Mouse (Mus musculus) intestine, embryonic 15.5 days (tissue): ENCODE measurements around the gene Plppr2. TPM values are rescaled to one million over a fixed set of nuclear protein-coding genes. Genes with fewer than 3 reads are reported as not detected.
A peak's percentile ranks its signal among the peaks of the same experiment; 100 is the strongest.

Source experiments
- ATAC-seq: fragments of 200-750 bp; cut with Nextera tagmentation; 2 replicates; pipeline ENCODE4 v1.8.0; 2017; ENCODE audit warnings: moderate TSS enrichment, moderate library complexity
- H3K27ac ChIP-seq: fragments of 300-500 bp; sonication (generic); 2 replicates; pipeline ENCODE4 v1.5.1; 2015; ENCODE audit warnings: mild to moderate bottlenecking, inconsistent platforms
- H3K27me3 ChIP-seq: fragments of 300-500 bp; sonication (generic); replicated peaks from 2 replicates; pipeline ENCODE4 v1.6.1; 2015; ENCODE audit warnings: inconsistent platforms
- H3K36me3 ChIP-seq: fragments of 300-500 bp; sonication (generic); 2 replicates; pipeline ENCODE4 v1.6.1; 2015; ENCODE audit warnings: inconsistent platforms
- H3K4me1 ChIP-seq: fragments of 300-500 bp; sonication (generic); replicated peaks from 2 replicates; pipeline ENCODE4 v1.6.1; 2015; ENCODE audit warnings: inconsistent platforms
- H3K4me2 ChIP-seq: fragments of 300-500 bp; sonication (generic); replicated peaks from 2 replicates; pipeline ENCODE4 v1.6.1; 2015; ENCODE audit warnings: mild to moderate bottlenecking, inconsistent platforms
- H3K4me3 ChIP-seq: fragments of 300-500 bp; sonication (generic); replicated peaks from 2 replicates; pipeline ENCODE4 v1.5.1; 2015; ENCODE audit warnings: inconsistent platforms
- H3K9ac ChIP-seq: fragments of 300-500 bp; sonication (generic); 2 replicates; pipeline ENCODE4 v1.6.1; 2015; ENCODE audit warnings: inconsistent platforms
- H3K9me3 ChIP-seq: fragments of 300-500 bp; sonication (generic); 2 replicates; pipeline ENCODE4 v1.6.1; 2016; ENCODE audit warnings: inconsistent platforms
- WGBS: fragments of 180-500 bp; shearing (Covaris S2); methylation state at CpG from one replicate; pipeline ENCODE4 v1.1.7; 2015; 5-methylcytosine and 5-hydroxymethylcytosine counted together
- polyA plus RNA-seq: library from polyadenylated mRNA; unstranded; fragments of >200 nt; fragmentation: Nextera tagmentation; extraction: Ambion mirVana; gene quantifications from 2 replicates; pipeline ENCODE4 v1.2.1, GENCODE M21; 2015

Gene Plppr2
- polyA plus RNA-seq, 1 experiment from 2014 or later, result 7.0 TPM

DNA sequence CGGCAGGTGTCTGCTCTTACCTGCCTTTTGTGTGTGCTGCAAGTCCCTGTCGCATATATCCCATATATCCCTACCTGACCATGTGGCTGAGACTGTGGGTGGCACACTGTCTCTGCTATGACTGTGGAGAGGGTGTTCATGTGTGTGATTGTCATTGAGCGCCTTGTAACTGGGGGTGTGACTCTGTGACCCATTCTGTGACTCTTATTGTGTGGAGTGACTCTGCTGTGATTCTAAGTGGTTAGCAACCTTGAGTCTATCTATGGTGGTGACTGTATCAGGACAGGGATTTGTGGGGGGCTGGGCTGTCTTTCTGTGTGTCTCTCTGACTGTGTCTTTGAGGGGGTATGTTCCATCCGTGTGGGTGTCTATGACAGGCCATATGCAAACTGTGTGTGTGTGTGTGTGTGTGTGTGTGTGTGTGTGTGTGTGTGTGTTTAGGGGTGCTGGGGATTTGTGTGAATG, 910 bp downstream of the Plppr2 start:
- no peaks in the 10 kb centered on the region for H3K27me3 ChIP-seq
- H3K4me1 ChIP-seq, result 0 out of 2 replicates have a peak, but pooled peaks cover 6% of the 10 kb centered on the region
- H3K9ac ChIP-seq, result no peak overlapping the region
- H3K4me2 ChIP-seq, result peak overlapping the region; percentile 73; the same call in 1 of the 2 replicates
- H3K36me3 ChIP-seq, result no peaks in the 10 kb centered on the region
- H3K9me3 ChIP-seq, result no peaks in the 10 kb centered on the region
- no peak overlapping the region for H3K27ac ChIP-seq
- 78% methylated on average over 4 of the region's 4 CpGs for WGBS
- no peak overlapping the region for H3K4me3 ChIP-seq
- ATAC-seq, result no peak

DNA sequence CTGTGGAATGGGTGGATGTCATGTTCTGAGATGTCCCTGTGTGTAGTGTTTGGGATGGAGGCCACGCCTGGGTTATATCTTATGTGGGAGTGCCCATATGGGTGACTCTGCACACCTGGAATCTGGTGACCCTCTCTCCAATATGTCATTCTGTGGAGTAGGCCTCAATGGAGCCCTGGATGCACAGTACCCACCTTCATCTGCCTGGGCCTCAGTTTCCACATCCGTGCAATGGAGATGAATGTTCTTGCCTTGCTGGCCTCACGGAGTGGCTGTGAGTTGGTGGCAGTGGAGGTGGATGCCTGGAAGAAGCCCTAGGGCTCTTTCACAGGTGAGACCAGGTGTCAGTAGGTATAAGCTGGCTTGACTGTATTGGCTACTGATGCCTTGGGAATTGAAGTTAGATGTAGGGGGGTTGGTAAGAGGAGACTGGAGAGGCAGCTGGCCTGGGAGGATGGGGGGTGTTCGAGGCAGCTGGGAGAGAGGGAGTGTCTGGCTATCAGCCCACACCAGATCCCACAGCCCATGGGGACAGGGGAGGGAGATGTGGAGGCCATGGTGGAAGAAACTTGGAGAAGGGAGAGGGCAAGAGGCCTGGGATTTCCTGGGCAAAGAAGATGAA, 1.5 kb downstream of the Plppr2 start:
- no peak overlapping the region for H3K27ac ChIP-seq
- no peaks in the 10 kb centered on the region for H3K36me3 ChIP-seq
- no peak for ATAC-seq
- 79% methylated on average over 4 of the region's 4 CpGs for WGBS
- H3K27me3 ChIP-seq, result 0 out of 2 replicates have a peak, but pooled peaks cover under 1% of the 10 kb centered on the region
- H3K4me2 ChIP-seq, result no peak overlapping the region
- H3K4me3 ChIP-seq, result no peak overlapping the region
- H3K9me3 ChIP-seq, result no peaks in the 10 kb centered on the region
- 0 out of 2 replicates have a peak, but pooled peaks cover 6% of the 10 kb centered on the region for H3K4me1 ChIP-seq
- no peak overlapping the region for H3K9ac ChIP-seq

DNA sequence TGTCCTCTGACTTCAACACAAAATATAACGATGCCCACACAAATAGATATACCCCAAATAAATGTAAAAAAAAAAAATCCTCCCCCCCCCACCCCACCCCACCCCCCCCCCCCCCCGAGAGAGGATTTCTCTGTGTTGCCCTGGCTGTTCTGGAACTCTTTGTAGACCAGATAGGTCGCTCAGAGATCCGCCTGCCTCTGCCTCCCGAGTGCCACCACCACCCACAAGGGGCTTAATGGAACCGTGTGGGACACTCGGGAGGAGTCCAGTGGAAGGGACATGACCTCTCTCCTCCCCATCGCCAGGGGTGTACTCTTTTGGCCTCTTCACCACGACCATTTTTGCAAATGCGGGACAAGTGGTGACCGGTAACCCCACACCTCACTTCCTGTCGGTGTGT, 6.2 kb downstream of the Plppr2 start:
- 0 out of 2 replicates have a peak, but pooled peaks cover 4% of the 10 kb centered on the region for H3K4me1 ChIP-seq
- H3K27me3 ChIP-seq, result peaks cover 16% of the 10 kb centered on the region
- H3K27ac ChIP-seq, result no peak overlapping the region
- no peaks in the 10 kb centered on the region for H3K36me3 ChIP-seq
- H3K4me3 ChIP-seq, result no peak overlapping the region
- H3K4me2 ChIP-seq, result no peak overlapping the region
- no peak for ATAC-seq
- 75% methylated on average over 12 of the region's 12 CpGs for WGBS
- no peak overlapping the region for H3K9ac ChIP-seq
- H3K9me3 ChIP-seq, result no peaks in the 10 kb centered on the region

DNA sequence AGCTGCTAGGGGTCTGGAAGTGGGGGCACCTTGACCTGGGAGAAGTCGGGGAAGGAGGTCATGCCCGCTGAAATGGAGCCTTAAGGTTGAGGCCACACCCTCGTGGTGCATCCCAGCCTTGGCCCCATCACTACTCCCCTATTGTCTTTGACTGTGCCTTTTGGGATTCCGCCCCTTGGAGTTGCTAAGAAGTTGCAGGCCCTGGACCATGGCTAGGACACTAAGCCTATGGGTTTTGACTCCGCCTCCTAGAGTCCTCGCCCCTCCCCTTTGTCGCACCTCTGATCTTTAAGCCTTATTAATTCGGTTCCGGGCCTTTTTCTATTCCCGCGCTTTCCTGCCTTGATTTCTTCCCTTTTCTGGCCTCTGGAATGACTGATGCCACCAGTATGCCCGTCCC, 6.8 kb downstream of the Plppr2 start:
- WGBS, result 43% methylated on average over 12 of the region's 12 CpGs
- Histone ChIP-seq H3K4me2 (no peak overlapping the region), H3K36me3 (no peaks in the 10 kb centered on the region), H3K9ac (no peak overlapping the region), H3K27me3 (peaks cover 20% of the 10 kb centered on the region), H3K4me3 (no peak overlapping the region), H3K9me3 (no peaks in the 10 kb centered on the region), H3K4me1 (0 out of 2 replicates have a peak, but pooled peaks cover 4% of the 10 kb centered on the region), H3K27ac (no peak overlapping the region)
- ATAC-seq, result no peak

DNA sequence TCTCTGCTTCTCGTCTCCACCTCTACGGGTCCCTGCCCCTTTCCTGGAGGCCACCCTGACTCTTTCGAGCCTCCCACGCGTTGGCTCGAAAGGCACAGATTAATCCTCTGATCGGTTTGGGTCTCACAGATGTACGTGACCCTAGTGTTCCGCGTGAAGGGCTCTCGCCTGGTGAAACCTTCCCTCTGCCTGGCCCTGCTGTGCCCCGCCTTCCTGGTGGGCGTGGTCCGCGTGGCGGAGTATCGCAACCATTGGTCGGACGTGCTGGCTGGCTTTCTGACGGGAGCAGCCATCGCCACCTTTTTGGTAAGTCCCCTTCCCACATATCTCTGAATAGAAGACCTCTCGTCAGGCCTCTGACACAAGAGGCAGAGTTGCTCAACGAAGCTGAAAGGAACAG, 7.4 kb downstream of the Plppr2 start:
- 15% methylated on average over 23 of the region's 23 CpGs for WGBS
- H3K9ac ChIP-seq, result no peak overlapping the region
- H3K4me3 ChIP-seq, result no peak overlapping the region
- H3K4me1 ChIP-seq, result 0 out of 2 replicates have a peak, but pooled peaks cover 4% of the 10 kb centered on the region
- no peaks in the 10 kb centered on the region for H3K36me3 ChIP-seq
- ATAC-seq, result peak; percentile 45; the same call in 1 of the 2 replicates
- H3K27me3 ChIP-seq, result peaks cover 20% of the 10 kb centered on the region
- H3K4me2 ChIP-seq, result peak overlapping the region; percentile 30; the same call in 1 of the 2 replicates
- no peaks in the 10 kb centered on the region for H3K9me3 ChIP-seq
- H3K27ac ChIP-seq, result no peak overlapping the region

DNA sequence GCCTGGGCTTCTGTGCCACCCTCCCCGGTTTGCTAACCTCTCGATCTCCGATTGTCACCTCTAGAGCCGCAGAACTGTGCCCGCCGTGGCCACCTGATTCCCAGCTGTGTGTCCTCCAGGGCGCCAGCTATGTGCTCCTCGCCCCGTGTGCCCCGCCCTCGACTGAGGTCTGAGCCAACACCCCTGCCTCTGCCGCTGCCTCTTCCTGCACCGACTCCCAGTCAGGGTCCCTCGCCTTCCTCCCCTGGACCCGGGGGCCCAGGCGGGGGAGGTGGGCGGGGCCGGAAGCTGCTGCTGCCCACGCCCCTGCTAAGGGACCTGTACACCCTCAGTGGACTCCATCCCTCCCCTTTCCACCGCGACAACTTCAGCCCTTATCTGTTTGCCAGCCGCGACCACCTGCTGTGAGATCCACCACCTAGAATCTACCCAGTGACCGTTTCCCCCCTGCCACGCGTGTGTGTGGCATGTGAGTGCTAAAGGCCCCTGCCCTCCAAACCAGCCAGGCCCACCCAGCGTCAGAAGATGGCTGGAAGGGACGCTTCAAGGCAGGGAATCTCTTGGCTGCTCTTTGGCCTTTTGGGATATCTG, 10.8 kb downstream of the Plppr2 start:
- peak; percentile 51 for ATAC-seq
- H3K4me1 ChIP-seq, result 0 out of 2 replicates have a peak, but pooled peaks cover 4% of the 10 kb centered on the region
- peaks cover 20% of the 10 kb centered on the region for H3K27me3 ChIP-seq
- no peaks in the 10 kb centered on the region for H3K9me3 ChIP-seq
- H3K9ac ChIP-seq, result no peak overlapping the region
- no peaks in the 10 kb centered on the region for H3K36me3 ChIP-seq
- H3K4me2 ChIP-seq, result peak overlapping the region; percentile 31
- H3K27ac ChIP-seq, result no peak overlapping the region
- 0 out of 2 replicates have a peak overlapping the region, but pooled peaks have one; percentile 2 for H3K4me3 ChIP-seq
- WGBS, result 7% methylated on average over 28 of the region's 28 CpGs

DNA sequence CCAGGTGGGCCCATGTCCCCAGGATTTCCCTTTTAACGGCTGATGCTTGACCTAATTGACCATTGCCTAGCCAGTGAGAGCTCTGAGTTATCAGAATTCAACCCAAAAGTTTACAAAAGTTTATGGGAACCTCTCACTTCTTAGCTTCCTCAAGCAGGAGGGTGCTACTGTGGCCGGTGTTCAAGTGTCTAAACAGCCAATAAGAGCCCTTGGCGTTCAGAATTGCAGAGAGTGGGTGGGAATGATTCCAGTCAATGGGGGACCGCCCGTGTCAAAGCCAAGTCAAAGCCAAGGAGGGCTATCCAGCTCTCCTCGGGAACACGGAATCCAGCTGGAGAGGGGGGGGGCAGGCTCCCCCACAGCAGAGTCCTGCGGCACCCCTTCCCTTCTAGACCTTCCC, 11.3 kb downstream of the Plppr2 start:
- WGBS, result 56% methylated on average over 8 of the region's 8 CpGs
- no peaks in the 10 kb centered on the region for H3K36me3 ChIP-seq
- H3K9me3 ChIP-seq, result no peaks in the 10 kb centered on the region
- H3K4me3 ChIP-seq, result no peak overlapping the region
- no peak for ATAC-seq
- no peak overlapping the region for H3K4me2 ChIP-seq
- H3K27ac ChIP-seq, result no peak overlapping the region
- H3K4me1 ChIP-seq, result 0 out of 2 replicates have a peak, but pooled peaks cover 4% of the 10 kb centered on the region
- no peak overlapping the region for H3K9ac ChIP-seq
- H3K27me3 ChIP-seq, result peaks cover 20% of the 10 kb centered on the region

DNA sequence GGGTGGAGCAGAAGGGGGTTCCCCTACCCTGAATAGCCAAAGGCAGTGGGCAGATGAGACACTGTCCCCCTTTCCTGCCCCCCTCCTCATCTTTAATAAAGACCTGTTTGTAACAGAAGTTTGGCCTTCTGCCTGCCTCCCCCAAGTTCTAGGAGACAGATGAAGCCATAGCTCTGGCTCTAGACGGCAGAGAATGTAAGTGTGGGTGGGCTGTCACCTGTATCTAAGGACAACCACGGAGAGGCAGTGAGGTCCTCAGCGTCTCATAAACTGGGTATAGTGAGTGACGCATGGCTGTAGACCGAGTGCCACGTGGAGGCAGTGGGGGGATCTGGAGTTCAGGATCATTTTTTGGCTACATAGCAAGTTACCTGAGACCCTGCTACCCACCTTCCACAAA, 12.0 kb downstream of the Plppr2 start:
- no peaks in the 10 kb centered on the region for H3K36me3 ChIP-seq
- H3K4me2 ChIP-seq, result no peak overlapping the region
- 0 out of 2 replicates have a peak, but pooled peaks cover 4% of the 10 kb centered on the region for H3K4me1 ChIP-seq
- H3K27ac ChIP-seq, result no peak overlapping the region
- H3K9me3 ChIP-seq, result no peaks in the 10 kb centered on the region
- H3K27me3 ChIP-seq, result peaks cover 15% of the 10 kb centered on the region
- 61% methylated on average over 6 of the region's 6 CpGs for WGBS
- no peak overlapping the region for H3K9ac ChIP-seq
- H3K4me3 ChIP-seq, result no peak overlapping the region
- ATAC-seq, result no peak

DNA sequence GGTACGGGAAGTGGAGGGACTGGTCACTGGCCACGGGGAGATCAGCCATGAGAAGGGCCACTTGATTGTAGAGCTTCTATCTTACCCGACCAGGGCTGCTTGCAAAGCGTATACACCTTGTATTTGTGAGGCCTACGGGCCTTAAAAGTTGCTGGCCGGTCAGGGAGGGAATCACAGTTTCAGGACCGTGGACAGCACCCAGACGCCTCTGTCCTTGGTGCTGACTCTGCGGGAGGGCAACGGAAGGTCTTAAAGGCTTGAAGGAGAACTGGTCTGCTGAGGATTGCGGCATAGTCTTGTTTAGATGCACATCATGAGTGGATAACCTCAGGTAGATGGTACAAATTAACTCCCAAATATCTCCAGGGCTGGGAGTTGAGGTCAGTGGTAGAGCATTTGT, 13.5 kb downstream of the Plppr2 start:
- Histone ChIP-seq H3K4me2 (no peak overlapping the region), H3K36me3 (no peaks in the 10 kb centered on the region), H3K27ac (no peak overlapping the region), H3K9ac (no peak overlapping the region), H3K9me3 (no peaks in the 10 kb centered on the region), H3K27me3 (peaks cover 10% of the 10 kb centered on the region; the same call in 1 of the 2 replicates), H3K4me3 (no peak overlapping the region), H3K4me1 (0 out of 2 replicates have a peak, but pooled peaks cover 4% of the 10 kb centered on the region)
- no peak for ATAC-seq
- 16% methylated on average over 11 of the region's 11 CpGs for WGBS

DNA sequence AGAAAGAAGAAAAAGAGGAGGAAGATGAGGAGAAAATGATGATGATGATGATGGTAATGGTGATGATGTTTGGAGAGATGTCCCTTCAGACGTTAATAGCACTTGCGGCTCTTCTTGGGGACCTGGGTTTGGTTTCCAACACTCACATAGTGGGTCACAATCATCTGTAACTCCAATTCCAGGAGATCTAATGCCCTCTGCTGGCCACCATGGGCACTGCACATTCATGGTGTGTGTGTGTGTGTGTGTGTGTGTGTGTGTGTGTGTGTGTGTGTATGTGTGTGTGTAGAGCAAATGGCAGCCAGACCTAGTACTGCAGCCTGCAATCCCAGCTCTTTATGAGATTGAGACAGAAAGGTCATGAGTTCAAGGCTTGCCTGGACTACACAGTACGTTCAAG, 15.1 kb downstream of the Plppr2 start:
- 72% methylated on average over 3 of the region's 3 CpGs for WGBS
- Histone ChIP-seq H3K27me3 (peaks cover 10% of the 10 kb centered on the region; the same call in 1 of the 2 replicates), H3K4me2 (no peak overlapping the region), H3K36me3 (no peaks in the 10 kb centered on the region), H3K4me3 (no peak overlapping the region), H3K9me3 (no peaks in the 10 kb centered on the region), H3K27ac (no peak overlapping the region), H3K4me1 (0 out of 2 replicates have a peak, but pooled peaks cover 7% of the 10 kb centered on the region), H3K9ac (no peak overlapping the region)
- ATAC-seq, result no peak

DNA sequence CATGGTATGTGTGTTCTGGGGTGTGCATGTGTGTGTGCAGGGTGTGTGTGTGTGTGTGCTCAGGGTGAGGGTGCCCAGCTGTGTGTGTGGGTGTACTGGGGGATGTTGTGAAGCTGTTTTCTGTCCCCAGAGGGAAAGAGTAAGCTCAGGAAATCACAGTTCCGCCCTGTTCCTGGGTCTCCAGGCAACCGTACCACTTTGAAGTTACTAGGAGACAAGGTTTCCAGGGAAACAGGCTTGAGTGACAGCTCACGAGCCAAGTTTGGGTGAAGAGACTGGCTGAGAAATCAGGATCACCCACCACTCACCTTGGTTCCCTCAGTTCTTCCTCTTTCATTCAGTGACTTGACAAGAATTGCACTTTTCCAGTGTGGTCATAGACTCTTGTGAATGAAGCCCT, 16.8 kb downstream of the Plppr2 start:
- Histone ChIP-seq H3K9me3 (no peaks in the 10 kb centered on the region), H3K4me3 (no peak overlapping the region), H3K4me1 (0 out of 2 replicates have a peak, but pooled peaks cover 3% of the 10 kb centered on the region), H3K4me2 (no peak overlapping the region), H3K27ac (no peak overlapping the region), H3K36me3 (no peaks in the 10 kb centered on the region), H3K9ac (no peak overlapping the region), H3K27me3 (no peaks in the 10 kb centered on the region)
- no peak for ATAC-seq
- 20% methylated on average over 3 of the region's 3 CpGs for WGBS

DNA sequence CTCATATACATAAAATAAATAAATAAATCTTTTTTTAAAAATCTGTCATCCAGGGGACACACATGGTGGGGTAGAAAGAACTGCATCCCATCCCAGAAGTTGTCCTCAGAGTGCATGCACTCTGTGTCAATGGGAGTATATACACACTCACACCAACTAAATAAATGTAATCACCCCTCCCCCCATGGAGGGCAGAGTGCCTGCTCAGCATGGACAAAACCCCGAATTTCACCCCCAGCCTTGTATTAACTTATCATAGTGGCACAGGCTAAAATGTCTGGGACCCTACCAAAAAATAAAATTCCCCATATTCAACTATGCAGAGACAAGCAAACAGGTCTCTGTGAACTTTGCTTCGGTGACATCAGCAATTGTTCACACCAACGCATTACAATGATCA, 17.8 kb downstream of the Plppr2 start:
- ATAC-seq, result no peak
- peak overlapping the region; percentile 69 for H3K4me2 ChIP-seq
- no peak overlapping the region for H3K4me3 ChIP-seq
- H3K9me3 ChIP-seq, result no peaks in the 10 kb centered on the region
- H3K27ac ChIP-seq, result no peak overlapping the region
- no peak overlapping the region for H3K9ac ChIP-seq
- H3K36me3 ChIP-seq, result no peaks in the 10 kb centered on the region
- H3K27me3 ChIP-seq, result peaks cover 6% of the 10 kb centered on the region
- WGBS, result 75% methylated on average over 3 of the region's 3 CpGs
- H3K4me1 ChIP-seq, result 0 out of 2 replicates have a peak, but pooled peaks cover 3% of the 10 kb centered on the region
